Mouse (Mus musculus): ENCODE results near the gene Morc4. TPM values are rescaled to one million over a fixed set of nuclear protein-coding genes. Genes with fewer than 3 reads are reported as not detected.

Morc4 gene
- total and polyA plus RNA-seq, 3 experiments = not detected

GRCm38 (mm10) chrX:139920572-139920971 lies 49.1 kb upstream of the Morc4 start:
- DNase-seq (ENCODE audit: extremely low read depth) = no peak
- Histone ChIP-seq H3K27ac (ENCODE audit: insufficient read depth, low read depth) (no peak overlapping the region), H3K4me1 (ENCODE audit: control insufficient read depth in 1 of 2, insufficient read depth in 2 of 2) (no peaks in the 10 kb centered on the region), H3K27me3 (replicated peaks) (no peaks in the 10 kb centered on the region), H3K79me2 (replicated peaks; ENCODE audit: control insufficient read depth, extremely low read depth, insufficient read depth, poor library complexity, severe bottlenecking) (no peaks in the 10 kb centered on the region), H3K36me3 (replicated peaks in 1 of 2; ENCODE audit: control insufficient read depth in 1 of 2, insufficient read depth in 1 of 2, low read length in 1 of 2) (no peaks in the 10 kb centered on the region), H3K4me2 (ENCODE audit: insufficient read depth, low read depth, poor library complexity, severe bottlenecking) (no peak overlapping the region), H3K9ac (ENCODE audit: insufficient read depth, low read depth) (no peak overlapping the region), H3K9me3 (replicated peaks; ENCODE audit: low read length) (no peaks in the 10 kb centered on the region), H3K4me3 (replicated peaks in 1 of 3; ENCODE audit: low read depth in 2 of 3, low read length in 2 of 3, poor library complexity in 1 of 3) (no peak overlapping the region)
- dilution Hi-C loops (cut with MboI; ENCODE audit: extremely low pct_ligation_motif_present, extremely low pct_unique_long_range_greater_than_20kb, low sequenced_read_pairs) (no loop called here), in situ Hi-C loops (cut with MboI; ENCODE audit: low pct_ligation_motif_present, low pct_unique_long_range_greater_than_20kb, low sequenced_read_pairs) (no loop called here)
- TF ChIP-seq MYC (IDR thresholded peaks at IDR 0.05; ENCODE audit: low read depth, low read length) = no peak
- TF ChIP-seq UBTF (IDR thresholded peaks at IDR 0.05; ENCODE audit: low read depth, low read length) = no peak
- TF ChIP-seq CHD1 (IDR thresholded peaks at IDR 0.05; ENCODE audit: low read depth, low read length) = no peak
- no peak for TF ChIP-seq MXI1 (IDR thresholded peaks at IDR 0.05; ENCODE audit: low read depth, low read length)
- no peak for TF ChIP-seq ZMIZ1 (IDR thresholded peaks at IDR 0.05; ENCODE audit: low read depth, low read length)
- no peak for TF ChIP-seq TBP (conservative IDR thresholded peaks at IDR 0.05; ENCODE audit: low read depth, low read length)
- TF ChIP-seq KAT2A (IDR thresholded peaks at IDR 0.05; ENCODE audit: insufficient replicate concordance, low read length) = no peak
- no peak for TF ChIP-seq TCF12 (IDR thresholded peaks at IDR 0.05; ENCODE audit: low read depth, low read length)
- no peak for TF ChIP-seq NRF1 (IDR thresholded peaks at IDR 0.05; ENCODE audit: low read depth, low read length)
- no peak for TF ChIP-seq GABPA (IDR thresholded peaks at IDR 0.05; ENCODE audit: insufficient replicate concordance, low read depth, low read length)
- TF ChIP-seq USF2 (conservative IDR thresholded peaks at IDR 0.05; ENCODE audit: low read depth, low read length) = no peak
- no peak for TF ChIP-seq ELF1 (IDR thresholded peaks at IDR 0.05; ENCODE audit: low read depth, low read length)
- no peak for TF ChIP-seq BHLHE40 (IDR thresholded peaks at IDR 0.05; ENCODE audit: low read depth, low read length)

- Histone ChIP-seq H3K4me1 (ENCODE audit: control insufficient read depth in 1 of 2, insufficient read depth in 2 of 2) (no peaks in the 10 kb centered on the region), H3K4me3 (replicated peaks in 1 of 3; ENCODE audit: low read depth in 2 of 3, low read length in 2 of 3, poor library complexity in 1 of 3) (no peak overlapping the region), H3K9me3 (replicated peaks; ENCODE audit: low read length) (no peaks in the 10 kb centered on the region), H3K79me2 (replicated peaks; ENCODE audit: control insufficient read depth, extremely low read depth, insufficient read depth, poor library complexity, severe bottlenecking) (no peaks in the 10 kb centered on the region), H3K27me3 (replicated peaks) (no peaks in the 10 kb centered on the region), H3K36me3 (replicated peaks in 1 of 2; ENCODE audit: control insufficient read depth in 1 of 2, insufficient read depth in 1 of 2, low read length in 1 of 2) (no peaks in the 10 kb centered on the region), H3K4me2 (ENCODE audit: insufficient read depth, low read depth, poor library complexity, severe bottlenecking) (no peak overlapping the region), H3K27ac (ENCODE audit: insufficient read depth, low read depth) (no peak overlapping the region), H3K9ac (ENCODE audit: insufficient read depth, low read depth) (no peak overlapping the region)
- TF ChIP-seq ETS1 (conservative IDR thresholded peaks at IDR 0.05; ENCODE audit: low read depth, low read length) = no peak
- no peak for TF ChIP-seq SIN3A (IDR thresholded peaks at IDR 0.05; ENCODE audit: low read length)
- TF ChIP-seq NELFE (IDR thresholded peaks at IDR 0.05; ENCODE audit: low read depth, low read length) = no peak
- no peak for TF ChIP-seq POLR2AphosphoS2 (IDR thresholded peaks at IDR 0.05; ENCODE audit: low read depth, low read length)
- no peak for TF ChIP-seq MXI1 (IDR thresholded peaks at IDR 0.05; ENCODE audit: low read depth, low read length)
- TF ChIP-seq EP300 (IDR thresholded peaks at IDR 0.05; ENCODE audit: low read length) = no peak
- no peak for TF ChIP-seq E2F4 (IDR thresholded peaks at IDR 0.05; ENCODE audit: insufficient replicate concordance, low read depth, low read length)
- no peak for TF ChIP-seq HCFC1 (IDR thresholded peaks at IDR 0.05; ENCODE audit: low read depth, low read length)
- no peak for TF ChIP-seq MAFK (IDR thresholded peaks at IDR 0.05; ENCODE audit: insufficient replicate concordance, low read length)
- DNase-seq (ENCODE audit: extremely low read depth) = no peak
- in situ Hi-C loops (cut with MboI; ENCODE audit: low pct_ligation_motif_present, low pct_unique_long_range_greater_than_20kb, low sequenced_read_pairs) = no loop called here
- dilution Hi-C loops (cut with MboI; ENCODE audit: extremely low pct_ligation_motif_present, extremely low pct_unique_long_range_greater_than_20kb, low sequenced_read_pairs) = no loop called here
These were observed 19.9 kb upstream of the Morc4 start for GRCm38 (mm10) chrX:139891387-139891786.
